Mouse (Mus musculus) CH12.LX (cell line): ENCODE data around the gene Tmem87b.

Experiments used
- BHLHE40 ChIP-seq: IDR thresholded peaks from 2 replicates; pipeline ENCODE4 v1.6.1; 2011; ENCODE audit warnings: mild to moderate bottlenecking, low read depth, low read length, improper control_type of control experiment
- E2F4 ChIP-seq: IDR thresholded peaks from 2 replicates; pipeline ENCODE4 v1.6.1; 2011; ENCODE audit warnings: low read depth, low read length, improper control_type of control experiment; ENCODE audit not compliant: insufficient replicate concordance
- MXI1 ChIP-seq: IDR thresholded peaks from 2 replicates; pipeline ENCODE4 v1.6.1; 2011; ENCODE audit warnings: mild to moderate bottlenecking, low read depth, low read length, improper control_type of control experiment
- POLR2A ChIP-seq: IDR thresholded peaks from 2 replicates; pipeline ENCODE4 v1.6.1; 2011; ENCODE audit warnings: low read depth, mild to moderate bottlenecking, improper control_type of control experiment, low read length
- USF2 ChIP-seq: conservative IDR thresholded peaks from 2 replicates; pipeline ENCODE4 v1.6.1; 2011; ENCODE audit warnings: low read depth, low read length, improper control_type of control experiment

DNA sequence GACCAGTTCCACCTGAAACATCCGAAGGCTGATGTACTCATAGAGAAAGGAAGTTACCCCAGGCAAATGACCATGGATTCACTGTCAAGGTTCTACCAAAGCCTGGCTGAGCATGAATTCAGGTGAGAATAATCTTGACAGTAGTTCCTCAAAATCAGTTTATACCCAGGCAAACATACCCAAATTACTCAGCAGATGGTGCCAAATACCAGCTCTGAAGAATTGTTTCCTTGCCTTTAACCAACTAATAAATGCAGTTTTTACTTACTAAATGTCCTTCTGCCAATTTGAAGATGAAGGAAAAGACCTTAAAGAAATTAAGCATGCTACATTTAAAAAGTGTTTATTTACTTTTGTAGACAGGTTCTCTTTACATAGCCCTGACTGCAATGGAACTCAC is 38.8 kb downstream of the Tmem87b start:
- TF ChIP-seq POLR2A: no peak
- TF ChIP-seq USF2: no peak
- TF ChIP-seq BHLHE40: no peak
- TF ChIP-seq E2F4: no peak
- no peak for TF ChIP-seq MXI1
